Mouse (Mus musculus): ENCODE data around the gene Morn1. TPM values are rescaled to one million over a fixed set of nuclear protein-coding genes. Genes with fewer than 3 reads are reported as not detected.

Gene Morn1
- total RNA-seq, 1 experiment from 2014 or later, result 8.3 TPM

DNA sequence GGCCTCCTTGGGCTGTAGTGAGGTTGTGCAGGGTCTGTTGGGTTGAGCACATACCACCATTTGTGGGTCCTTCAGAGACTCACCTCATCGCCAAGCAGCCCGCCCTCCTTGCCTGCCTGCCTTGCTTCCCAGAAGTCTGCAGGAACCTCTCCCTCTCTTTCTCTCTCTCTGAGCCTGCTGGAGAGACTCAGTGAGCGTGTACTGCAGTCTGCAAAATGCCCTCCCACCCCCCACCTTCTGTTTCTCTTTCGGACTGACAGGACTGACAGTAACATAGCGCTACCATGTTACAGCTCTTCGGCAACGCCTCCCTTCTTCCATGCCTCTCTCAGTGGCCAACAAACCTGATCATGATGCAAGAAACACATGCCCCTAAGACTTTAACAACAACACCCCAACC lies 103.9 kb downstream of the Morn1 start:
- DNase-seq, result no peak

Other genes starting within 250 kb of the Morn1 start
- gene Ttc34, start 249.1 kb upstream of the Morn1 start, total RNA-seq (2021), result 0.15 and 0.19 TPM in 2 replicates
- 0.68 and 1.6 TPM in 2 replicates for gene Mmel1, start 217.0 kb upstream of the Morn1 start, total RNA-seq (2021)
- 51.9 and 52.6 TPM in 2 replicates for gene Fam213b, start 187.4 kb upstream of the Morn1 start, total RNA-seq (2021)
- 8.3 and 10.6 TPM in 2 replicates for gene Tnfrsf14, start 158.0 kb upstream of the Morn1 start, total RNA-seq (2021)
- gene Hes5, start 125.7 kb upstream of the Morn1 start, total RNA-seq (2021), result not detected in 2 replicates
- 27.9 and 30.2 TPM in 2 replicates for gene Pank4, start 122.5 kb upstream of the Morn1 start, total RNA-seq (2021)
- gene Plch2, start 29.8 kb upstream of the Morn1 start, total RNA-seq (2021), result 0.33 and 0.83 TPM in 2 replicates
- 23.7 and 24.2 TPM in 2 replicates for gene Pex10, start 19.6 kb upstream of the Morn1 start, total RNA-seq (2021)
- gene Rer1, start 195 bp upstream of the Morn1 start, total RNA-seq (2021), result 86.9 and 97.7 TPM in 2 replicates
- 66.2 and 70.1 TPM in 2 replicates for gene Ski, start 136.0 kb downstream of the Morn1 start, total RNA-seq (2021)
- gene Faap20, start 163.2 kb downstream of the Morn1 start, total RNA-seq (2021), result 39.4 and 43.1 TPM in 2 replicates